Mouse (Mus musculus): ENCODE measurements around the gene Kpnb1.

DNA sequence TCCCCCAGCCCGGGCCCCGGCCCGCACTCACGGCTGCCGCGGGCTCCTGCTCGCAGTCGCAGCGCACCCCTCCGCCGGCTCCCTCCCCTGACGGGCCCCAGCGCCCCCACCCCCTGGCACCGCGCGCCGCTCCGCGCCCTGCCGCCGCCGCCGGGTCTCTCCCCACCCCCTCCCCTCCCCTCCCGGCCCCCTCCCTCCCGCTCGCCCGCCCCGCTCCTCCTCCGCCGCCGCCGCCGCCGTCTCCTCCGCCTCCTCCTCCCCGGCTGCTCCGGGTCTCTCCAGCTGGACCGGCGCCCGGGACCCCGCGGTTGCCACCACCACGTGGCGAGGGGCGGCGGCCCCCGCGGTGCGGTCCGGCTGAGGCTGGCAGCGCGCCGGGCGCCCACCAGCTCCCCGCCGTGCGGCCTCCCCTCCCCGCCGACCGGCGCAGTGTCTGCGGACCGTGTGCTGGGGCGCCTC is 36.3 kb downstream of the Kpnb1 start, which contains the start of gene Tbkbp1:
- TF ChIP-seq CTCF (conservative IDR thresholded peaks at IDR 0.05; ENCODE audit: low read length) (no peak), NANOG (IDR thresholded peaks at IDR 0.05; ENCODE audit: borderline replicate concordance, low read length) (no peak), POU5F1 (IDR thresholded peaks at IDR 0.05; ENCODE audit: borderline replicate concordance, low read length) (no peak)

Data from E14TG2a.4 (cell line).